Mouse (Mus musculus): ENCODE measurements around the gene Snrpg. TPM values are rescaled to one million over a fixed set of nuclear protein-coding genes. Genes with fewer than 3 reads are reported as not detected.

Gene Snrpg
- polyA plus RNA-seq, 1 experiment from 2014 or later: 556 TPM

- Histone ChIP-seq H3K36me3 (peaks cover 11% of the 10 kb centered on the region; the same call in 1 of the 2 replicates), H3K9ac (peak overlapping the region; percentile 36)
Measured at GRCm38 (mm10) chr6:86403728-86404099, 32.6 kb downstream of the Snrpg start.

GRCm38 (mm10) chr6:86404100-86404861 lies 33.2 kb downstream of the Snrpg start, which contains the start of gene Tia1:
TSS of gene Tia1 (plus strand) at chr6:86404219.
- Histone ChIP-seq H3K4me2 (peak within 1 kb of the TSS; percentile 59), H3K4me1 (peaks cover 18% of the 10 kb centered on the region; the same call in 1 of the 2 replicates), H3K9ac (peak within 1 kb of the TSS; percentile 86), H3K27ac (peak within 1 kb of the TSS; percentile 97), H3K9me3 (no peaks in the 10 kb centered on the region), H3K27me3 (no peaks in the 10 kb centered on the region), H3K36me3 (peaks cover 11% of the 10 kb centered on the region; the same call in 1 of the 2 replicates), H3K4me3 (peak within 1 kb of the TSS; percentile 70)
- ATAC-seq (ENCODE audit: borderline replicate concordance, extremely low read depth, low FRiP score, low TSS enrichment): peak; percentile 98
- under 1% methylated on average over 55 of the region's 62 CpGs for WGBS

More at GRCm38 (mm10) chr6:86403728-86404099, 32.6 kb downstream of the Snrpg start:
- H3K27ac ChIP-seq: peak overlapping the region; percentile 97
- H3K4me3 ChIP-seq: peak overlapping the region; percentile 70
- no peaks in the 10 kb centered on the region for H3K9me3 ChIP-seq
- under 1% methylated on average over 15 of the region's 15 CpGs for WGBS
- H3K4me1 ChIP-seq: peaks cover 18% of the 10 kb centered on the region; the same call in 1 of the 2 replicates
- ATAC-seq (ENCODE audit: borderline replicate concordance, extremely low read depth, low FRiP score, low TSS enrichment): peak; percentile 68; the same call in 1 of the 2 replicates
- H3K27me3 ChIP-seq: no peaks in the 10 kb centered on the region
- H3K4me2 ChIP-seq: peak overlapping the region; percentile 59

- Histone ChIP-seq H3K4me1 (peaks cover 18% of the 10 kb centered on the region; the same call in 1 of the 2 replicates), H3K27me3 (no peaks in the 10 kb centered on the region), H3K9ac (peak overlapping the region; percentile 86), H3K9me3 (no peaks in the 10 kb centered on the region), H3K4me3 (peak overlapping the region; percentile 70), H3K4me2 (peak overlapping the region; percentile 59), H3K36me3 (peaks cover 11% of the 10 kb centered on the region; the same call in 1 of the 2 replicates), H3K27ac (peak overlapping the region; percentile 97)
- WGBS: under 1% methylated on average over 11 of the region's 11 CpGs
- ATAC-seq (ENCODE audit: borderline replicate concordance, extremely low read depth, low FRiP score, low TSS enrichment): no peak
Measured at GRCm38 (mm10) chr6:86404996-86405395, 33.9 kb downstream of the Snrpg start.

GRCm38 (mm10) chr6:86406306-86406705 lies 35.2 kb downstream of the Snrpg start:
- H3K27me3 ChIP-seq: no peaks in the 10 kb centered on the region
- H3K4me3 ChIP-seq: peak overlapping the region; percentile 16; the same call in 1 of the 2 replicates
- H3K27ac ChIP-seq: no peak overlapping the region
- no peak for ATAC-seq (ENCODE audit: borderline replicate concordance, extremely low read depth, low FRiP score, low TSS enrichment)
- peak overlapping the region; percentile 26; the same call in 1 of the 2 replicates for H3K4me2 ChIP-seq
- peaks cover 14% of the 10 kb centered on the region; the same call in 1 of the 2 replicates for H3K4me1 ChIP-seq
- peaks cover 11% of the 10 kb centered on the region; the same call in 1 of the 2 replicates for H3K36me3 ChIP-seq
- no peaks in the 10 kb centered on the region for H3K9me3 ChIP-seq
- no peak overlapping the region for H3K9ac ChIP-seq

- no peak overlapping the region for H3K4me3 ChIP-seq
- no peak overlapping the region for H3K4me2 ChIP-seq
- no peak overlapping the region for H3K27ac ChIP-seq
- no peak overlapping the region for H3K9ac ChIP-seq
- H3K36me3 ChIP-seq: peaks cover 77% of the 10 kb centered on the region
- 87% methylated on average over 6 of the region's 6 CpGs for WGBS
- ATAC-seq (ENCODE audit: borderline replicate concordance, extremely low read depth, low FRiP score, low TSS enrichment): no peak
- H3K27me3 ChIP-seq: no peaks in the 10 kb centered on the region
- H3K9me3 ChIP-seq: no peaks in the 10 kb centered on the region
- no peaks in the 10 kb centered on the region for H3K4me1 ChIP-seq
Measured at GRCm38 (mm10) chr6:86418711-86419110, 47.6 kb downstream of the Snrpg start.

GRCm38 (mm10) chr6:86419239-86419638 lies 48.1 kb downstream of the Snrpg start:
- Histone ChIP-seq H3K4me2 (no peak overlapping the region), H3K9ac (no peak overlapping the region), H3K27ac (no peak overlapping the region), H3K9me3 (no peaks in the 10 kb centered on the region), H3K36me3 (peaks cover 77% of the 10 kb centered on the region), H3K27me3 (no peaks in the 10 kb centered on the region), H3K4me1 (no peaks in the 10 kb centered on the region), H3K4me3 (no peak overlapping the region)
- ATAC-seq (ENCODE audit: borderline replicate concordance, extremely low read depth, low FRiP score, low TSS enrichment): no peak
- 84% methylated on average over 3 of the region's 3 CpGs for WGBS

GRCm38 (mm10) chr6:86420491-86420890 lies 49.4 kb downstream of the Snrpg start:
- no peak for ATAC-seq (ENCODE audit: borderline replicate concordance, extremely low read depth, low FRiP score, low TSS enrichment)
- Histone ChIP-seq H3K4me3 (no peak overlapping the region), H3K9me3 (no peaks in the 10 kb centered on the region), H3K4me2 (no peak overlapping the region), H3K27ac (no peak overlapping the region), H3K4me1 (no peaks in the 10 kb centered on the region), H3K9ac (no peak overlapping the region), H3K27me3 (no peaks in the 10 kb centered on the region), H3K36me3 (peaks cover 79% of the 10 kb centered on the region)
- WGBS: 77% methylated on average over 6 of the region's 6 CpGs

GRCm38 (mm10) chr6:86426358-86426757 lies 55.3 kb downstream of the Snrpg start, which contains the start of gene Gm44790:
TSS of gene Gm44790 (plus strand) at chr6:86426658.
- no peak for ATAC-seq (ENCODE audit: borderline replicate concordance, extremely low read depth, low FRiP score, low TSS enrichment)
- no peaks in the 10 kb centered on the region for H3K9me3 ChIP-seq
- no peak within 1 kb of the TSS for H3K9ac ChIP-seq
- no peak within 1 kb of the TSS for H3K4me3 ChIP-seq
- peaks cover 74% of the 10 kb centered on the region for H3K36me3 ChIP-seq
- no peaks in the 10 kb centered on the region for H3K27me3 ChIP-seq
- 98% methylated on average over 1 of the region's 1 CpGs for WGBS
- H3K4me2 ChIP-seq: no peak within 1 kb of the TSS
- H3K27ac ChIP-seq: no peak within 1 kb of the TSS
- H3K4me1 ChIP-seq: no peaks in the 10 kb centered on the region

Other genes with a start within 250 kb of the Snrpg start
- gene Tgfa, start 176.1 kb upstream of the Snrpg start, polyA plus RNA-seq (2015; fragmentation: Nextera tagmentation; extraction: Ambion mirVana): 4.1 and 4.2 TPM in 2 replicates
- gene Fam136a, start 5.7 kb upstream of the Snrpg start, polyA plus RNA-seq (2015; fragmentation: Nextera tagmentation; extraction: Ambion mirVana): 111 TPM in 2 replicates
- gene Pcyox1, start 25.9 kb downstream of the Snrpg start, polyA plus RNA-seq (2015; fragmentation: Nextera tagmentation; extraction: Ambion mirVana): 80.9 and 82.2 TPM in 2 replicates
- 179 and 191 TPM in 2 replicates for gene Tia1, start 32.9 kb downstream of the Snrpg start, polyA plus RNA-seq (2015; fragmentation: Nextera tagmentation; extraction: Ambion mirVana)
- 1.3 TPM in 1 of 2 replicates, not detected in the other for gene Gm44790, start 55.4 kb downstream of the Snrpg start, polyA plus RNA-seq (2015; fragmentation: Nextera tagmentation; extraction: Ambion mirVana)
- gene C87436, start 67.1 kb downstream of the Snrpg start, polyA plus RNA-seq (2015; fragmentation: Nextera tagmentation; extraction: Ambion mirVana): 20.9 and 22.1 TPM in 2 replicates
- gene Pcbp1, start 155.0 kb downstream of the Snrpg start, polyA plus RNA-seq (2015; fragmentation: Nextera tagmentation; extraction: Ambion mirVana): 554 and 556 TPM in 2 replicates